7 mouse cellular contexts compared by ENCODE assay signal in the genomic region with DNA sequence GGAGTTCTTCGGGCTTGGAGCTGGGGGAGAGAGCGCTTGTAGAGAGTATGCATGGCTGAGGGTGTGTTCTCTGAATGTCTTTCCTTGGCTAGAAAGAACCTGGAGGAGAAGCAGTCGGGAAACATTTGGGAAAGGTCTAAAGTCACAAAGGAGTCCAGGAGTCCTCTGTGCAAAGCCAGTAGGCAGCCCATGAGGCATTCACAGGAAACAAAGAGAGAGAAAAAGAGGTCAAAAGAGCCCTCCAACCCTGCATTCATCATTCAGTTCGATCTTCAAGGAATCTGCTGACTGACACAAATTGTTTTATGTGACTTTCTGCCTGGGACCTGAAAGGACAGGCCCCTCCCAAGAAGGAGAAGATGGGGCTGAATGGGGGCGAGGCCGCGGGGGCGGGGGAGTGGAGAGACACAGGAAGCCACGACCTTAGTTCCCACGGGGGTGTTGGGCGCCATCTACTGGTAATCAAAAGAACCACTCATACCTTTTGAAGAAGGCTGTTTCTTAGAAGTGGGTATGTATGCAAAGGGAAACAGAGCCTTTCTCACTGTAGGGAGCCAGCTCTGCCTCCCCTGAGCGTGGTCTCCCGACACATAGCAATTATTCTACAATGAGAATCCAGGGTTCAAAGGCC.
DNase-seq lines count a peak whose midpoint lies in the region; ATAC-seq and TF ChIP-seq lines count a peak whose summit lies in the region.

No protein-coding gene starts in this region.

- DNase-seq in adipocyte (ENCODE audit: low spot score), result peak; percentile 67
- DNase-seq in gastrocnemius, postnatal 14 days, result peak; percentile 80
- DNase-seq in left cerebral cortex, postnatal 25 days (ENCODE audit: low spot score in 2 of 2), result peak; percentile 55 to 59
- DNase-seq in spleen, postnatal 10 days (ENCODE audit: low spot score in 2 of 2), result peak; percentile 47 to 82

- intact Hi-C loops in gastrocnemius, postnatal 14 days (cut with DNase I; ENCODE audit: low total_unique reads), result loop anchor here (5.0 to 10.0 kb wide), 2 partner anchors 904 to 972 kb away; no protein-coding TSS in a partner anchor
- intact Hi-C loops in left cerebral cortex, postnatal 25 days (cut with DNase I), result loop anchor here (1.0 to 5.0 kb wide), 2 partner anchors 693 to 972 kb away; partner anchors contain the start of gene Trib2

- H3K4me3 ChIP-seq in cortical plate, adult 2 months (ENCODE audit: insufficient read depth, low read length), result no peak overlapping the region
- H3K4me3 ChIP-seq in midbrain, embryonic 15.5 days, result no peak overlapping the region

- H3K9ac ChIP-seq in midbrain, embryonic 15.5 days, result no peak overlapping the region

- H3K27ac ChIP-seq in cortical plate, adult 2 months (ENCODE audit: insufficient read depth, low read length), result no peak overlapping the region
- H3K27ac ChIP-seq in midbrain, embryonic 15.5 days, result no peak overlapping the region

- peak; percentile 92 for ATAC-seq in inflammation-experienced regulatory T-cells, adult 6 months
- peak; percentile 68 for ATAC-seq in midbrain, embryonic 15.5 days (replicated peaks)

- H3K27me3 ChIP-seq in midbrain, embryonic 15.5 days (replicated peaks), result no peaks in the 10 kb centered on the region

- 10% methylated on average over 13 of the region's 13 CpGs for WGBS in midbrain, embryonic 15.5 days

- no peaks in the 10 kb centered on the region for H3K36me3 ChIP-seq in midbrain, embryonic 15.5 days (replicated peaks)

- peak overlapping the region; percentile 36 for H3K4me2 ChIP-seq in midbrain, embryonic 15.5 days

- no peak for TF ChIP-seq POLR2A in cortical plate, adult 2 months (IDR thresholded peaks at IDR 0.05; ENCODE audit: extremely low read depth, insufficient read depth, low read length)

- TF ChIP-seq CTCF in cortical plate, adult 2 months (IDR thresholded peaks at IDR 0.05; ENCODE audit: extremely low read depth, insufficient read depth, low read length), result peak; percentile 63

- peaks cover 2% of the 10 kb centered on the region; the same call in 1 of the 2 replicates for H3K4me1 ChIP-seq in cortical plate, adult 2 months (ENCODE audit: control insufficient read depth, insufficient read depth, low read length)
- peaks cover 21% of the 10 kb centered on the region for H3K4me1 ChIP-seq in midbrain, embryonic 15.5 days

- no peaks in the 10 kb centered on the region for H3K9me3 ChIP-seq in midbrain, embryonic 15.5 days
